Mouse (Mus musculus): ENCODE results near the gene Anapc7.

Gene Anapc7

GRCm38 (mm10) chr5:122421271-122422068 lies at the start of gene Anapc7:
Anapc7 (plus strand) TSS chr5:122421693.
- no peak for DNase-seq (ENCODE audit: low spot score in 2 of 2)

DNA sequence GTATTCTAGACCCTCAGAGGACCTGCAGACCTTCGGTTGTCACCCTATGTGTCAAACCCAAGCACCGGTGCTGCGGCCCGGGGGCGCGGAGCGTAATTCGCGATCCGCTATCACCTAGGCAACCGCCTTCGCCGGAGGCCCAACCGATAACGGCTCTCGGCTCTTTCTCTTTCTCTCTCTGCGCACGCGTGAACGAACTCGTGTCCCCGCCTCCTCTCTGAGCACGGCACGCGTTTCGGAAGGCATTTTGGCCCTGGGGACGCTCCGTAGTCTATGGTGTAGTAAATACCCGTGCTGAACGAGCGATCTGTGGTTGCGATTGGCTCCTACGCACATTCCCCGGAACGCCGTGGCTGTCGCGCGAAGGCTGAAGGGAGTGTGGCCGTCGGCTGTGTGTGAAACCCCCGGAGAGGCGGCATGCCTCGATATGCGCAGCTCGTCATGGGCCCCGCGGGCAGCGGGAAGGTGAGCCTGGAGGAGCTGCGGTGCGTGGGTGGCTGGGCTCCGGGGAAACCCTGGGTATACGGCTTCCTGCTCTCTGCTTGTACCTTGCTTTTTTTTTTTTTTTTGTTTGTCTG lies 49.2 kb upstream of the Anapc7 start, which contains the start of gene Fam216a:
Gene Fam216a, minus strand, starts transcription at position 173 of the 578 bp plus-strand sequence.
- peak; percentile 100 for DNase-seq (ENCODE audit: low spot score in 2 of 2)

DNA sequence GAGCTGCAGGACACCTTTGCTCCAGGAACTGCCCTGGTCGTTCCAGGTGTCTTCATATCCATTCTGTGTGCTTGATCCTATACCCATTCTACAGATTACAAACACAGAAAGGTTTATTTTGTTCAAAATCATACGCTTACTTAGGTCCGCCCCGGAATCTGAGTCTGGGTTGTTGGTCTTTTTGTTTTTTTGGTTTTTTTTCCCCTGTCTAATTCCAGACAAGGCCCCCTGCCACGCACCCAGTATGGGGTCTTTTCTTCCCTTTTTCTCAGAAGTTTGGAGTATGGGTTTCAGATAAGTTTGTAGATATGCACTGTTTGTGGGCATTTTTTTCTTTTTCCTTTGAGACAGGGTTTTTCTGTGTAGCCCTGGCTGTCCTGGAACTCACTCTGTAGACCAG lies 48.6 kb upstream of the Anapc7 start:
- DNase-seq (ENCODE audit: low spot score in 2 of 2), result peak in 1 of 2 experiments; percentile 18

GRCm38 (mm10) chr5:122377101-122377833 lies 44.2 kb upstream of the Anapc7 start:
- no peak for DNase-seq (ENCODE audit: low spot score in 2 of 2)

GRCm38 (mm10) chr5:122378171-122378570 lies 43.3 kb upstream of the Anapc7 start:
- DNase-seq (ENCODE audit: low spot score in 2 of 2), result no peak

DNA sequence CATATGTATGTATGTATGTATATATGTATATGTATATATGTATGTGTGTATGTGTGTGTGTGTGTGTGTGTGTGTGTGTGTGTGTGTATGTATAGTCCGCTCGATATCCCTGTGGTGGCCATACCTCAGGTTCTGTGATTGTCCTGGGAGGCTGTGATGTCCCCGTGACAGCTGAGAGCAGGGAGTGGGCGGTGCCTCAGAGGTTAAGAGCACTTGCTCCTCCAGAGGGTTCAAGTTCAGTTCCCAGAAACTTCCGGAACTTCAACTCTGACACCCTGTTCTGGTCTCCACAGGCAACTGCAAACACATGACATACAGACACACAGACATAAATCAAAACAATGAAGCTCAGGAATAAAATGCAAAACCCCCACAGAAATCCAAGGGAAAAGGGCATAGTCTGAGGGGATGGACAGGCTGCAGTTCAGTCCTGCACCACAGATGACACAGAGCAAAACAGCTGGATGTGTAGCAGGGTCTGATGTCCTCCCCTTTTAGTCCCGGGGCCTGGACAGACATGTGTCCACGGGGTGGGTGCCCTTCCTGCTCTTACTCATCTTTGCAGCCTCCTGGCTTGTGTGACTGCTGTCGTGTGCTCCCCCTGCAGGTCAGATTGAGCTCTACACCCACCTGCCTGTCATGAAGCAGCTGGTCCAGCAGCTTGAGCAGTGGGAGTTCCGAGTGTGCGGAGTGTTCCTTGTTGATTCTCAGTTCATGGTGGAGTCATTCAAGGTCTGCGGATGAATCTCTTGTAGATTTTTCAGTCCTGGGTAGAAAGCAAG lies 41.9 kb upstream of the Anapc7 start:
- peak; percentile 80 to 86 for DNase-seq (ENCODE audit: low spot score in 2 of 2)

DNA sequence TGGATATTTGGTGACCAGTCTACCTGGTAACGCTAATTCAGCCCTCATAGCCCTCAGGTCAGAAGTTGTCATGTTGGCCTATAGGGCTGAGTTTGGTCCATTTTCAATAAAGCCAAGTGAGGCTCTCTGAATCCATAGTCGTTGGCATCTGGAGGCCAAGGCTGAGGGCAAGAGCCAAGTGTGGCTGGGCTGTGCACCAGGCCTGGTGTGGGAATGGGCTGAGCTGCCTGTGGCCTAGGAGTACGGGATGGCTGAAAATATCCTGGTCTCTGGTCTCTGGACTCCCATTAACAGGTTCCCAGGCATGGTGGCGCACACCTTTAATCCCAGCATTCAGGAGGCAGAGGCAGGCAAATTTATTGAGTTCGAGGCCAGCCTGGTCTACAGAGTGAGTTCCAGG lies 31.5 kb upstream of the Anapc7 start:
- DNase-seq (ENCODE audit: low spot score in 2 of 2), result no peak

GRCm38 (mm10) chr5:122390671-122391070 lies 30.8 kb upstream of the Anapc7 start:
- DNase-seq (ENCODE audit: low spot score in 2 of 2), result no peak

- no peak for DNase-seq (ENCODE audit: low spot score in 2 of 2)
Observed at GRCm38 (mm10) chr5:122391178-122391785, 30.2 kb upstream of the Anapc7 start.

DNA sequence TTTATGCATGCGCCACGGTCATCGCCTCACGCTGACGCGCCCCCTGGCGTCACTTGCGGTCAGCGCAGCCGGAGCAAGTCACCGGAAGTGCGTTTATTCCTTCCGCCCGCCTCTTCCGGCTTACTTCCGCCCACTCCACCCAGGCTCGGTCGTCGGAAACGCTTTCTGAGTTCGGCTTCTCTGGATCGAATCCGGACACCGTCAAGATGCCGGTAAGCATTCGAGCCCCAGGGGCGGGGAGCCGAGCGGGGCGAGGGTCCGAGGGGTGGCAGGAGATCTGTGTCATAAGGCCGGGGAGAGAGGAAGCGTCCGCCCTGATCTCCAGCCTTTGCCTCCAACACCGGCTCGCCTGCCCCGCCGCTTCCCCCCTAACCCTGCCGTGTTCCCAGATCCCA lies 29.7 kb upstream of the Anapc7 start, which contains the start of gene Arpc3:
Gene Arpc3, plus strand, starts transcription at position 93 of the 395 bp plus-strand sequence.
- peak; percentile 94 to 95 for DNase-seq (ENCODE audit: low spot score in 2 of 2)

GRCm38 (mm10) chr5:122392227-122393004 lies 29.1 kb upstream of the Anapc7 start:
- no peak for DNase-seq (ENCODE audit: low spot score in 2 of 2)

GRCm38 (mm10) chr5:122393887-122394286 lies 27.6 kb upstream of the Anapc7 start:
- DNase-seq (ENCODE audit: low spot score in 2 of 2), result peak; percentile 79 to 80

GRCm38 (mm10) chr5:122396791-122397190 lies 24.7 kb upstream of the Anapc7 start:
- no peak for DNase-seq (ENCODE audit: low spot score in 2 of 2)

DNA sequence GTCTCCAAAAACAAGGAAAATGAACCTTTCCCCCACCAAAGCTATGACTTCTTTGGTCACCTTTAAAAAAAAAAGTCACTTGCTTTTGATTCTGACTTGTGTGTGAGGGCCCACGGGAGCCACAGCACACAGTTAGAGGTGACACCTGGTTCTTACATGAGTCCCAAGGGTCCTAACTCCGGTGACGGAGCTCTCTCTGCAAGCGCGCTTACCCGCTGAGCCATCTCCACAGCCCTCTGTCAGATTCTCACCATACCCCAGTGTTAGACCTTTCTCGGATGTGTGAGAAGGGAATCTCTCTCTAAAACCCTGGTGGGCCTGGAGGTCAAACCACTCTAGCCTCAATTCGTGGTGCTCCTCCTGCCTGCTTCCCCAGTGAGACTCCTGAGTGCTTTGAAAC lies 24.0 kb upstream of the Anapc7 start:
- DNase-seq (ENCODE audit: low spot score in 2 of 2), result no peak

GRCm38 (mm10) chr5:122399871-122400270 lies 21.6 kb upstream of the Anapc7 start:
- no peak for DNase-seq (ENCODE audit: low spot score in 2 of 2)

DNA sequence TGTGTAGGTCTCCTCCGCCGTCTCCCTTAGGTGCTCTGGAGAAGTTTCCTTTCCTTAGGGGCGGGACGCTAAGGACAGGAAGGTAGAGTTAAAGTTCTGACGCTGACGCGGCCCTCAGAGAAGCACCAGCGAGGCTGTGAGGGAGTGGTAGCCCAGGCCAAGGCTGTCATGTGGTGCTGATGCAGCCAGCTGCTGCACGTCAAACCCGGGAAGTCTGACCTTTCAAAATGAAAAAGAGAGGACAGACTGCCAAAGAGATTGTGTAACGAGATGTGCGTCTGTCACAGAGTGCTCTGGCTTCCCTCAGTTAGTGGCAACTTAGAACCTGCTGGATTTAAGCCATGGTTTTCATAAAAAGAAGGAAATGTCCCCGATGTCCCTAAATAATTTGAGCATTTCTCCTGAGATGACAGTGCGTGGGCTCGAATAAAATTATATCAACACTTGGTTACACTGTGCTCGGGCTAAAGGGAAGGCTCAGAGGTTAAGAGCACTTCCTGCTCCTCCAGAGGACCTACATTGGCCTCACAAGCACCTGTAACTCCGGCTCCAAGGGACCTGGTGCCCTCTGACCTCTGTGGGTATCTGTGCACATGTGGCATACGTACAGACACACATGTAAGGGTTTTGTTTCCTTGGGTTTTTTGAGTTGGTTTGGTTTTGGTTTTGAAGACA lies 20.7 kb upstream of the Anapc7 start:
- DNase-seq (ENCODE audit: low spot score in 2 of 2), result no peak

GRCm38 (mm10) chr5:122401303-122401640 lies 20.2 kb upstream of the Anapc7 start:
- DNase-seq (ENCODE audit: low spot score in 2 of 2), result peak; percentile 67 to 78

- no peak for DNase-seq (ENCODE audit: low spot score in 2 of 2)
Observed at GRCm38 (mm10) chr5:122402160-122402559, 19.3 kb upstream of the Anapc7 start.

DNA sequence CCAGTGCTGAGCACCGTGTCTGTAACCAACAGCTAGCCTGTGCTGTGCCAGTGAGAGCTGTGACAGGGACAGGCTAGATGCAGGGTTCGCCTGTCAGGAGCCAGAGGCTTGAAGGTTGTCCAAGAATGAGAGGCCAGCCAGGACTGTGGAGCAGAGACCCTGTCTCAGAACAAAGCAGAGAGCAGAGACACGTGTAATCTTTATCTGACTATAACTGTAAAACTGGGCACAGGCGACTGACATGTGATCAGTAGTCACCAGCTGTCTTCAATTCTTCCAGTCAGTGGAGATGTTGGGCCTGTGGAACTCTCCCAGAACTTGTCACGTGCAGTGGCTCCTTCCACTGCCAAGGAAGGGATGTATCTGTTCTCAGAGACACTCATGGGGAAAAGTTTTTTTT lies 18.7 kb upstream of the Anapc7 start:
- peak; percentile 81 to 90 for DNase-seq (ENCODE audit: low spot score in 2 of 2)

GRCm38 (mm10) chr5:122403362-122403761 lies 18.1 kb upstream of the Anapc7 start:
- no peak for DNase-seq (ENCODE audit: low spot score in 2 of 2)

Data from right cerebral cortex, postnatal 10 days (tissue).